Mouse (Mus musculus) ES-Bruce4 (cell line): Measurements from ENCODE around the gene Rcbtb1. TPM values are rescaled to one million over a fixed set of nuclear protein-coding genes. Genes with fewer than 3 reads are reported as not detected.
A peak's percentile ranks its signal among the peaks of the same experiment; 100 is the strongest.

Source experiments
- H3K27ac ChIP-seq: 2 replicates; pipeline ENCODE4 v1.5.1; 2012; ENCODE audit warnings: low read length, inconsistent platforms; ENCODE audit not compliant: insufficient read depth
- H3K27me3 ChIP-seq: 2 replicates; pipeline ENCODE4 v1.6.1; 2012; ENCODE audit warnings: mild to moderate bottlenecking, low read length, inconsistent platforms; ENCODE audit not compliant: control insufficient read depth, poor library complexity, insufficient read depth, severe bottlenecking
- H3K36me3 ChIP-seq: 2 replicates; pipeline ENCODE4 v1.6.1; 2012; ENCODE audit warnings: inconsistent platforms, mild to moderate bottlenecking, low read length, moderate library complexity; ENCODE audit not compliant: control insufficient read depth, poor library complexity, insufficient read depth, severe bottlenecking
- H3K4me1 ChIP-seq: one replicate; pipeline ENCODE4 v1.8.1; 2011; ENCODE audit warnings: low read length; ENCODE audit not compliant: control insufficient read depth, insufficient read depth
- H3K4me3 ChIP-seq: 2 replicates; pipeline ENCODE4 v1.5.1; 2011; ENCODE audit warnings: low read depth, mild to moderate bottlenecking, low read length
- H3K9ac ChIP-seq: 2 replicates; pipeline ENCODE4 v1.6.1; 2012; ENCODE audit warnings: low read depth, mild to moderate bottlenecking, inconsistent platforms; ENCODE audit not compliant: poor library complexity, severe bottlenecking
- H3K9me3 ChIP-seq: replicated peaks from 2 replicates; pipeline ENCODE4 v1.6.1; 2012; ENCODE audit warnings: mild to moderate bottlenecking, low read length, inconsistent platforms; ENCODE audit not compliant: control insufficient read depth, poor library complexity, insufficient read depth, severe bottlenecking
- CTCF ChIP-seq: IDR thresholded peaks from one replicate; pipeline ENCODE4 v1.8.1; 2011; ENCODE audit warnings: low read depth, low read length
- EP300 ChIP-seq: IDR thresholded peaks from 2 replicates; pipeline ENCODE4 v1.6.1; 2011; ENCODE audit warnings: low read depth, low read length; ENCODE audit not compliant: insufficient read depth
- POLR2A ChIP-seq: IDR thresholded peaks from one replicate; pipeline ENCODE4 v1.8.1; 2011; ENCODE audit warnings: low read length; ENCODE audit not compliant: insufficient read depth
- polyA plus RNA-seq: library from polyadenylated mRNA; stranded (reverse); fragments of >200 nt; gene quantifications from 2 replicates; pipeline ENCODE4 v1.2.4, GENCODE M21; 2011; ENCODE audit warnings: low read depth; ENCODE audit not compliant: missing spikeins, insufficient read depth, insufficient read length

Gene Rcbtb1
- 53.9 and 58.6 TPM in 2 replicates for polyA plus RNA-seq

GRCm38 (mm10) chr14:59200711-59201603 lies at the start of gene Rcbtb1:
Rcbtb1 (plus strand) TSS chr14:59201209.
- no peaks in the 10 kb centered on the region for H3K27me3 ChIP-seq
- no peaks in the 10 kb centered on the region for H3K4me1 ChIP-seq
- H3K27ac ChIP-seq = peak within 1 kb of the TSS; percentile 60
- H3K9me3 ChIP-seq = peaks cover 11% of the 10 kb centered on the region
- peak within 1 kb of the TSS; percentile 97 for H3K4me3 ChIP-seq
- TF ChIP-seq POLR2A (no peak), CTCF (peak; percentile 3), EP300 (peak; percentile 61)
- H3K36me3 ChIP-seq = no peaks in the 10 kb centered on the region
- peak within 1 kb of the TSS; percentile 71 for H3K9ac ChIP-seq

GRCm38 (mm10) chr14:59155589-59155988 lies 45.4 kb upstream of the Rcbtb1 start:
- no peaks in the 10 kb centered on the region for H3K4me1 ChIP-seq
- no peak for TF ChIP-seq POLR2A
- TF ChIP-seq CTCF = no peak
- TF ChIP-seq EP300 = no peak
- H3K27me3 ChIP-seq = no peaks in the 10 kb centered on the region
- no peaks in the 10 kb centered on the region for H3K9me3 ChIP-seq
- no peak overlapping the region for H3K27ac ChIP-seq
- no peak overlapping the region for H3K9ac ChIP-seq
- H3K4me3 ChIP-seq = no peak overlapping the region
- H3K36me3 ChIP-seq = no peaks in the 10 kb centered on the region

- Histone ChIP-seq H3K27me3 (no peaks in the 10 kb centered on the region), H3K4me3 (no peak overlapping the region), H3K27ac (no peak overlapping the region), H3K36me3 (no peaks in the 10 kb centered on the region), H3K4me1 (no peaks in the 10 kb centered on the region), H3K9me3 (no peaks in the 10 kb centered on the region), H3K9ac (no peak overlapping the region)
- no peak for TF ChIP-seq CTCF
- TF ChIP-seq EP300 = no peak
- TF ChIP-seq POLR2A = no peak
Observed at GRCm38 (mm10) chr14:59157016-59157698, 43.9 kb upstream of the Rcbtb1 start.

DNA sequence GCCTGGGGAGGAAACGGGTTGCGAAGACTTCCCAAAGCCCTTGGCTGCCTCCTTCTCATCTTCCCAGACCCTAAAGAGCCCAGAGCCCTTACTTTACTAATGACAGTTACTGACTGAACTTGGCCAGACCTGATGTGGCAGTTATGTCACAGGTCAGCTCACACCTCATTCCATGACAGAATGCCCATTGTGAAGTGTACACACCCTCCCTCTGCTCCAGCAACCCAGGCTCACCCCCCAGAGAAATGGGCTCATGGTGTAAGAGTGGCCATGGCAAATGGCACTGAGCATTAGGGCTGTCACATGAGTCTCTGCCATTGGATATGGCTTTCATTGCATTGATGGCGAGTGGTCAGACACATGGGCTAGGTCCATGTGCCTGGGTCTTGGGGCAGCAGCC lies 22.4 kb upstream of the Rcbtb1 start, which contains the start of gene Gm5142:
TSS of gene Gm5142 (minus strand) at position 101 of the 400 bp plus-strand sequence.
- H3K4me3 ChIP-seq = no peak within 1 kb of the TSS
- H3K27ac ChIP-seq = no peak within 1 kb of the TSS
- no peak within 1 kb of the TSS for H3K9ac ChIP-seq
- no peaks in the 10 kb centered on the region for H3K9me3 ChIP-seq
- H3K4me1 ChIP-seq = no peaks in the 10 kb centered on the region
- no peaks in the 10 kb centered on the region for H3K27me3 ChIP-seq
- H3K36me3 ChIP-seq = no peaks in the 10 kb centered on the region
- TF ChIP-seq CTCF (no peak), POLR2A (no peak), EP300 (no peak)

DNA sequence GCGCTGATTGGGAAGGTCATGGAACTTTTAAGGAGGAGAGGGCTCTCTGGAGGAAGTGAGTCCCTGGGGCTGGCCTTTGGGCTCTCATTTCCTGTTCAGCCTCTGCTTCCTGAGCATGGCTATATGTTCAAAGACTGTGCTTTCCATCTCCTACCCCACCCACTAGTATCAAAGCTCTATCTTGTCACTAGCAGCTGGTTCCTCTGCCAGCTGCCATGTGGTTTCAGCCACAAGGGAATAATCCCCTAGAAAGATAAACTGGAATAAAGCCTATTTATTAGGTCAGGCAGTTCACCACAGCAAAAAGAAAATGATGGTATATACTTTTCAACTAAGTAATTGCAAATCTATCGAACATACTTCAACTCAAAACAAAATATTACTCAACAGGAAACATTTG lies 18.3 kb upstream of the Rcbtb1 start:
- no peaks in the 10 kb centered on the region for H3K27me3 ChIP-seq
- H3K9me3 ChIP-seq = no peaks in the 10 kb centered on the region
- no peak overlapping the region for H3K4me3 ChIP-seq
- H3K4me1 ChIP-seq = no peaks in the 10 kb centered on the region
- TF ChIP-seq CTCF (no peak), EP300 (no peak), POLR2A (no peak)
- no peak overlapping the region for H3K9ac ChIP-seq
- no peak overlapping the region for H3K27ac ChIP-seq
- H3K36me3 ChIP-seq = no peaks in the 10 kb centered on the region
